Mouse (Mus musculus): ENCODE data around the gene Gm29289. TPM values are rescaled to one million over a fixed set of nuclear protein-coding genes. Genes with fewer than 3 reads are reported as not detected.
"Not testable (repeated sequence)": the region's sequence is repeated elsewhere in the genome, so short reads cannot be mapped to it uniquely, and the experiment has no call there.

Gene Gm29289
- not detected for polyA plus RNA-seq (2021)

DNA sequence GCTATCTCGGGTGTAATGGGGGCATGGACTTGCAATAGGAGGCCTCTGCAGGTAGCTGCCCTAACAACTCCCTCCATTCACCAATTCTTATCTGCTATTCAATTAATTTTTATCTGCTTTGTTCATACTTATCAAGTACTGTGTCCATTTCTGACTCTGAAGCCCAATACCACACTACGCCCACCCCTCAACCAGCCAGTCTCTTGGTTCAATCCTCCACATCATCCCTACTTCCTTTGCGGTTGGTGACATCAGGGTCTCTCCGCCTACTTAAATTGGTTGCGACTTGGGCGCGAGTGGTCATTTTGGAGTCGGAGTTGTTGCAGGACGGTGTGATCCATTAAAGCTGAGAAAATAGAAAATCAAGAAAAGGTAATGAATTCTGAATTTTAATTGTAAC lies at the start of gene Gm29289:
Gm29289 (plus strand) TSS at position 301 of the 400 bp plus-strand sequence.
- H3K27me3 ChIP-seq; ATAC-seq; CTCF ChIA-PET; POLR2A ChIA-PET; DNase-seq (ENCODE audit: low read depth, low spot score); in situ Hi-C loops (cut with MboI; ENCODE audit: low pct_unique_long_range_greater_than_20kb): not testable (repeated sequence)

GRCm38 (mm10) chrY:2900689-2901088 lies 31.7 kb upstream of the Gm29289 start, which contains the start of gene Gm10352:
Gene Gm10352 (plus strand): TSS chrY:2900989.
- in situ Hi-C loops (cut with MboI; ENCODE audit: low pct_unique_long_range_greater_than_20kb); POLR2A ChIA-PET; ATAC-seq; H3K27me3 ChIP-seq; DNase-seq (ENCODE audit: low read depth, low spot score); CTCF ChIA-PET: not testable (repeated sequence)

Other genes starting within 250 kb of the Gm29289 start
- not detected for gene H2al2b, start 211.9 kb upstream of the Gm29289 start, polyA plus RNA-seq (2021)
- not detected for gene Gm4064, start 136.4 kb upstream of the Gm29289 start, polyA plus RNA-seq (2021)
- not detected for gene Rbmy, start 101.9 kb upstream of the Gm29289 start, polyA plus RNA-seq (2021)
- not detected for gene Gm10256, start 101.9 kb upstream of the Gm29289 start, polyA plus RNA-seq (2021)
- gene Gm10352, start 31.6 kb upstream of the Gm29289 start, polyA plus RNA-seq (2021), result not detected

Data from Patski (cell line).